Mouse (Mus musculus) heart, postnatal 0 days (tissue): ENCODE results near the gene Gtf2b. TPM values are rescaled to one million over a fixed set of nuclear protein-coding genes. Genes with fewer than 3 reads are reported as not detected.

Experiments
- ATAC-seq: fragments of 200-750 bp; cut with Nextera tagmentation; 2 replicates; pipeline ENCODE4 v1.8.0; 2017; ENCODE audit warnings: low read depth, moderate number of reproducible peaks, moderate library complexity; ENCODE audit not compliant: insufficient read depth
- DNase-seq: peaks from one replicate; pipeline ENCODE4 v3.0.0-alpha.2; 2016; ENCODE audit warnings: low spot score
- H3K27ac ChIP-seq: fragments of 300-500 bp; sonication (generic); 2 replicates; pipeline ENCODE4 v1.5.1; 2014; ENCODE audit warnings: low read depth, mild to moderate bottlenecking
- H3K27me3 ChIP-seq: fragments of 300-500 bp; sonication (generic); 2 replicates; pipeline ENCODE4 v1.6.1; 2014; ENCODE audit warnings: low read length, mixed read lengths; ENCODE audit not compliant: control insufficient read depth, insufficient read depth
- H3K36me3 ChIP-seq: fragments of 300-500 bp; sonication (generic); replicated peaks from 2 replicates; pipeline ENCODE4 v1.6.1; 2014; ENCODE audit warnings: low read length, mixed read lengths; ENCODE audit not compliant: control insufficient read depth, insufficient read depth
- H3K4me1 ChIP-seq: fragments of 300-500 bp; sonication (generic); 2 replicates; pipeline ENCODE4 v1.6.1; 2014; ENCODE audit warnings: antibody characterized with exemption; ENCODE audit not compliant: control insufficient read depth, insufficient read depth
- H3K4me2 ChIP-seq: fragments of 300-500 bp; sonication (generic); 2 replicates; pipeline ENCODE4 v1.6.1; 2014; ENCODE audit warnings: low read depth, mild to moderate bottlenecking, low read length, moderate library complexity
- H3K4me3 ChIP-seq: fragments of 300-500 bp; sonication (generic); 2 replicates; pipeline ENCODE4 v1.5.1; 2014; ENCODE audit warnings: low read depth, low read length
- H3K9ac ChIP-seq: fragments of 300-500 bp; sonication (generic); replicated peaks from 2 replicates; pipeline ENCODE4 v1.6.1; 2014; ENCODE audit warnings: low read depth, low read length, mixed read lengths
- H3K9me3 ChIP-seq: fragments of 300-500 bp; sonication (generic); replicated peaks from 2 replicates; pipeline ENCODE4 v1.6.1; 2016; ENCODE audit warnings: low read length; ENCODE audit not compliant: control insufficient read depth
- CTCF ChIP-seq: IDR thresholded peaks from 2 replicates; pipeline ENCODE4 v1.5.1; 2016; ENCODE audit warnings: antibody characterized with exemption, control low read depth, low read depth
- EP300 ChIP-seq: IDR thresholded peaks from 2 replicates; pipeline ENCODE4 v1.6.1; 2016; ENCODE audit warnings: antibody characterized with exemption, low read depth
- WGBS: fragments of 180-500 bp; shearing (Covaris S2); extraction: QIAGEN DNeasy Blood & Tissue Kit; methylation state at CpG from one replicate; pipeline ENCODE4 v1.1.7; 2014; 5-methylcytosine and 5-hydroxymethylcytosine counted together
- polyA plus RNA-seq: library from polyadenylated mRNA; unstranded; fragments of >200 nt; fragmentation: Nextera tagmentation; extraction: Ambion mirVana; gene quantifications from 2 replicates; pipeline ENCODE4 v1.2.1, GENCODE M21; 2015
- total RNA-seq: library from RNA; depleted of rRNA; stranded (reverse); fragments of >200 nt; gene quantifications from 2 replicates; pipeline ENCODE4 v1.2.3, GENCODE M21; 2014; ENCODE audit warnings: low replicate concordance; rRNA removed

Gene Gtf2b
- total RNA-seq (32.1 and 48.4 TPM in 2 replicates), polyA plus RNA-seq (58.2 and 63.7 TPM in 2 replicates)

DNA sequence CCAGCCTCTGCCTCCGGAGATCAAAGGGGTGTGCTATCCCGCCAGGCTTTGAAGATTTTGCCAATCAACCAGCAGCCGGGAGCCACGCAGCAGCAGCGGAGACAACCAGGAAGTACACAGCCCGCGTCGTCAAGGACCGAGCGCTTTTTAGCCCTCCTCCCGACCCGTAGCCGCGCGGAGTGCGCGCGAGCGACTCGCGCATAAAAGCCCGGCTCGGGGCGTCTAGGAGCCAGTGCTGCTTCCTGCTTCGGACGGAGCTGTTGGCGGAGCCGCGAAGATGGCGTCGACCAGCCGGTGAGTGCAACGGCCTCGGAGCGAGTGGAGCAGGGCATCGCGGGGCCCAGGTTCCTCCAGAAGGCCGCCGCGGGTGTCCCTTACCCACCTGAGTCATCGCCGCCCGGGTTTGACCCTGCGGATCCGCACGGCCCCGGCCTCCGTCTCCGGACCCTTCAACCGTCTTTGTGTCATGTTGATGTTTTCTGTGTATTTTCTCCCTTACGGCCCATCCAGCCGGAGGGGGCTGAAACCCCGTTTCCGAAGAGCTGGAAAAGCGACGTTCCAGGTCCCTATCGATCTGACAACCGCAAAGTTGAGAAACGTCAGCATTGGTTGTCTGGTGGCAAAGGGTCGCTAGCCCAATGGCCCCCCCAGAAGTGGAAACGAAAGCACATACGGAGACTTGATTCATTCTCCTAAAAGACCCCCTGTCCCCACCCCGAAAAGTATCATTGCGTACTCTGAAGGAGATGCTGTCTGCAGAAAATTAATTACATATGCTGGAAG is at the start of gene Gtf2b:
Gene Gtf2b (plus strand): TSS at position 51 of the 783 bp plus-strand sequence.
- Histone ChIP-seq H3K27ac (peak within 1 kb of the TSS; percentile 83), H3K36me3 (no peaks in the 10 kb centered on the region), H3K4me1 (peaks cover 31% of the 10 kb centered on the region), H3K4me2 (peak within 1 kb of the TSS; percentile 90), H3K9me3 (no peaks in the 10 kb centered on the region), H3K27me3 (no peaks in the 10 kb centered on the region), H3K9ac (peak within 1 kb of the TSS; percentile 83), H3K4me3 (peak within 1 kb of the TSS; percentile 85)
- TF ChIP-seq EP300 (peak; percentile 67; the same call in 1 of the 2 replicates), CTCF (no peak)
- under 1% methylated on average over 64 of the region's 64 CpGs for WGBS
- DNase-seq = peak; percentile 93
- peak; percentile 100 for ATAC-seq

DNA sequence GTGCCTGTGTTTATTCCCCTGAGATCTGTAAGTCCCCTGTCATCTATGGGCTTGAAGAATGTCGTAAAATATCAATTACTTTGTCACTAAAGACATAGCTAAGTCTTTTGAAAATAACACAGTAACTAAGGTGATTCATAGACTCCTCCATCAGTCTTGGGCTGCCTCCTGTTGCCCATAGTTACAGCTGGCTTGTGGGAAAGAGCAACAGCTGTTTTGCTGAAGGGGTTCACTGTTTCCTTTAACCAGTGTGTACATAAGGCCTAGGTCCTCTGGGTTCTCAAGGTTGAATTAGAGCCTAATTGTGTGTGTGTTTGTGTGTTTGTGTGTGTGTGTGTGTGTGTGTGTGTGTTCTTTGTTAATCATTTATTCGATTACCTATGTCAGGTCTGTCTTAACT is 39.4 kb upstream of the Gtf2b start:
- 80% methylated on average over 2 of the region's 2 CpGs for WGBS
- no peaks in the 10 kb centered on the region for H3K27me3 ChIP-seq
- H3K36me3 ChIP-seq = peaks cover 8% of the 10 kb centered on the region; the same call in 1 of the 2 replicates
- no peak for TF ChIP-seq EP300
- no peak for TF ChIP-seq CTCF
- no peak overlapping the region for H3K4me3 ChIP-seq
- peaks cover 3% of the 10 kb centered on the region; the same call in 1 of the 2 replicates for H3K4me1 ChIP-seq
- H3K27ac ChIP-seq = no peak overlapping the region
- H3K9me3 ChIP-seq = no peaks in the 10 kb centered on the region
- no peak overlapping the region for H3K4me2 ChIP-seq
- no peak for ATAC-seq
- DNase-seq = no peak
- H3K9ac ChIP-seq = no peak overlapping the region

DNA sequence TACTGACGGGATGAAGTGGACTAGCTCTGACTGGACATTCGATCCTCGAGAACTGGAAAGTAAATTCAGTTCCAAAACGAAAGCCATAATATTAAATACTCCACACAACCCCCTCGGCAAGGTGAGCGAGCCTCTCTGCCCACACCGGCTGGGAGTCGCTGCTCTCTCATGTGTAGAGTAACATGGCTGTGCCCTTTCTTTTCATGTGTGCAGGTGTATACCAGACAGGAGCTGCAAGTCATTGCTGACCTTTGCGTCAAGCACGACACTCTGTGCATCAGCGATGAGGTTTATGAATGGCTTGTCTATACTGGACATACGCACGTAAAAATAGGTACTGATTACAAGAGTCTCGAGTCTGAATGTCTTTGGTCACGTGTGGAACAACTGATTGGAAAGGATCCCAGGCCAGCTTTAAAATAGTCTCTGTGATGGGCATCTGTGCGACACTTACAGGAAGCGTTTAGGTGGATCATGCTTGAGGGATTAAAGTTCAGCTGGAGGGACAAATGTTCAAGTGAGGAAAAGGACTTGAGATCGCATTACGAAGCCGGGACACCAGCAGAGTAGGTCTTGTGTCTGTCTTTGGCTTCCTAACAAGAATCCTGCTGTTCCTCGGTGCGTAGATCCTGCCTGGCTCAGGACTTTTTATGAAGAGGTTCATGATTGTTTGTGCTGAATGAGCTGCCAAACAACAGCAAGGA is 38.7 kb upstream of the Gtf2b start:
- DNase-seq (peak; percentile 44), ATAC-seq (peak; percentile 67)
- TF ChIP-seq EP300 (no peak), CTCF (no peak)
- peaks cover 5% of the 10 kb centered on the region; the same call in 1 of the 2 replicates for H3K36me3 ChIP-seq
- peak overlapping the region; percentile 31 for H3K4me2 ChIP-seq
- H3K27ac ChIP-seq = no peak overlapping the region; the same call in 1 of the 2 replicates
- no peaks in the 10 kb centered on the region for H3K9me3 ChIP-seq
- no peaks in the 10 kb centered on the region for H3K27me3 ChIP-seq
- H3K9ac ChIP-seq = no peak overlapping the region
- peaks cover 3% of the 10 kb centered on the region; the same call in 1 of the 2 replicates for H3K4me1 ChIP-seq
- H3K4me3 ChIP-seq = no peak overlapping the region
- WGBS = 60% methylated on average over 22 of the region's 22 CpGs

DNA sequence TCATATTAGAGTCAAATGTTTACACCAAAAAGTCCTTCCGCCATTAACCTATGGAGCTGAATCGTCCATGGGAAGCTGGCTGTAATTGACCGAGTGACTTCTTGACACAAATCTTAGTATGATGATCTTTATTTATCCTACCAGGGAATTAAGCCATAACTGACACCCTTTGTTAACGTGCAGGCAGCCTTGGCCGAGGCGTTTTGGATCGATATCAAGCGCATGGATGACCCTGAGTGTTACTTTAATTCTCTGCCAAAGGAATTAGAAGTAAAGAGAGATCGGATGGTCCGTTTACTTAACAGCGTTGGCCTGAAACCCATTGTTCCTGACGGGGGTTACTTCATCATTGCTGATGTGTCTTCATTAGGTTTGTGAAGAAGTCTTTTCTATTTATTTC is 30.6 kb upstream of the Gtf2b start:
- H3K9ac ChIP-seq = no peak overlapping the region
- H3K9me3 ChIP-seq = no peaks in the 10 kb centered on the region
- no peaks in the 10 kb centered on the region for H3K27me3 ChIP-seq
- H3K4me2 ChIP-seq = no peak overlapping the region
- 0 out of 2 replicates have a peak, but pooled peaks cover 10% of the 10 kb centered on the region for H3K36me3 ChIP-seq
- no peak for DNase-seq
- no peak for ATAC-seq
- WGBS = 86% methylated on average over 12 of the region's 12 CpGs
- no peaks in the 10 kb centered on the region for H3K4me1 ChIP-seq
- H3K27ac ChIP-seq = no peak overlapping the region
- TF ChIP-seq CTCF (no peak), EP300 (no peak)
- no peak overlapping the region for H3K4me3 ChIP-seq

DNA sequence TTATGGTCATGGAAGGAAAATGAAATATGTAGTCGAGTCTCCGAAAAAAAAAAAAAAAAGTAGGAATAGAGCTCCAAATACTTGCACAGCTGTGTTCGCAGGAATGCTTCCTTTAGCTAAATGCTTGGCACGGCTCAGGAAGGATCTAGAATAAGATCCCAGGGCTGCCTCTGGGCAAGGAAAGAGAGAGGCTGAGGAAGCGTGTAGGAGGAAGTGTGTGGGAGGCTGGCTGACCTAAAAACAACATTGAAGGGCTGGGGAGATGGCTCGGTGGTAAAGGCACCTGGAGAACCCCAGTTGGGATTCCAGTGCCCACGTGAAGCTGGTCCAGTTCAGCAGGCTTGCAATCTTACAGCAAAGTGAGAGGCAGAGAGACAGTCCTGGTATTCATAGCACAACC is 23.9 kb upstream of the Gtf2b start:
- DNase-seq (no peak), ATAC-seq (no peak)
- 0 out of 2 replicates have a peak, but pooled peaks cover 4% of the 10 kb centered on the region for H3K36me3 ChIP-seq
- no peaks in the 10 kb centered on the region for H3K4me1 ChIP-seq
- no peak overlapping the region for H3K9ac ChIP-seq
- no peak overlapping the region for H3K4me2 ChIP-seq
- TF ChIP-seq EP300 (no peak), CTCF (no peak)
- no peak overlapping the region for H3K4me3 ChIP-seq
- 54% methylated on average over 7 of the region's 7 CpGs for WGBS
- H3K27me3 ChIP-seq = no peaks in the 10 kb centered on the region
- H3K9me3 ChIP-seq = no peaks in the 10 kb centered on the region
- no peak overlapping the region for H3K27ac ChIP-seq
